Mouse (Mus musculus): ENCODE data around the gene Acadm. TPM values are rescaled to one million over a fixed set of nuclear protein-coding genes. Genes with fewer than 3 reads are reported as not detected.

Gene Acadm
- polyA plus RNA-seq (2014; fragmentation: Nextera tagmentation; extraction: Ambion mirVana) = 160 and 165 TPM in 2 replicates

- Histone ChIP-seq H3K9me3 (replicated peaks; ENCODE audit: control insufficient read depth, low read length) (no peaks in the 10 kb centered on the region), H3K27me3 (ENCODE audit: control insufficient read depth, insufficient read depth, low read length) (no peaks in the 10 kb centered on the region), H3K9ac (ENCODE audit: low read depth, low read length) (peak within 1 kb of the TSS; percentile 81), H3K4me2 (peak within 1 kb of the TSS; percentile 76), H3K36me3 (ENCODE audit: control insufficient read depth, insufficient read depth, low read length) (no peaks in the 10 kb centered on the region; the same call in 1 of the 2 replicates), H3K27ac (ENCODE audit: low read depth, low read length) (peak within 1 kb of the TSS; percentile 90), H3K4me1 (ENCODE audit: control insufficient read depth, insufficient read depth, low read length) (peaks cover 9% of the 10 kb centered on the region), H3K4me3 (ENCODE audit: low read depth, low read length) (peak within 1 kb of the TSS; percentile 72)
- under 1% methylated on average over 41 of the region's 41 CpGs for WGBS (ENCODE audit: insufficient replicate concordance)
- ATAC-seq (replicated peaks; ENCODE audit: insufficient number of reproducible peaks, low FRiP score, low TSS enrichment) = peak; percentile 98
Measured at GRCm38 (mm10) chr3:153944335-153944990, at the start of gene Acadm. Acadm (minus strand) TSS chr3:153944632.

- H3K4me1 ChIP-seq (ENCODE audit: control insufficient read depth, insufficient read depth, low read length) = no peaks in the 10 kb centered on the region
- ATAC-seq (replicated peaks; ENCODE audit: insufficient number of reproducible peaks, low FRiP score, low TSS enrichment) = no peak
- no peaks in the 10 kb centered on the region for H3K9me3 ChIP-seq (replicated peaks; ENCODE audit: control insufficient read depth, low read length)
- 57% methylated on average over 10 of the region's 10 CpGs for WGBS (ENCODE audit: insufficient replicate concordance)
- no peak overlapping the region for H3K4me3 ChIP-seq (ENCODE audit: low read depth, low read length)
- H3K27ac ChIP-seq (ENCODE audit: low read depth, low read length) = no peak overlapping the region
- no peak overlapping the region for H3K4me2 ChIP-seq
- no peak overlapping the region for H3K9ac ChIP-seq (ENCODE audit: low read depth, low read length)
- H3K27me3 ChIP-seq (ENCODE audit: control insufficient read depth, insufficient read depth, low read length) = no peaks in the 10 kb centered on the region
- no peaks in the 10 kb centered on the region for H3K36me3 ChIP-seq (ENCODE audit: control insufficient read depth, insufficient read depth, low read length)
Measured at GRCm38 (mm10) chr3:153984428-153985340, 40.3 kb upstream of the Acadm start.

- Histone ChIP-seq H3K9ac (ENCODE audit: low read depth, low read length) (no peak overlapping the region), H3K9me3 (replicated peaks; ENCODE audit: control insufficient read depth, low read length) (no peaks in the 10 kb centered on the region), H3K27ac (ENCODE audit: low read depth, low read length) (no peak overlapping the region), H3K27me3 (ENCODE audit: control insufficient read depth, insufficient read depth, low read length) (no peaks in the 10 kb centered on the region), H3K4me1 (ENCODE audit: control insufficient read depth, insufficient read depth, low read length) (no peaks in the 10 kb centered on the region), H3K36me3 (ENCODE audit: control insufficient read depth, insufficient read depth, low read length) (no peaks in the 10 kb centered on the region), H3K4me3 (ENCODE audit: low read depth, low read length) (no peak overlapping the region), H3K4me2 (no peak overlapping the region)
- 58% methylated on average over 2 of the region's 2 CpGs for WGBS (ENCODE audit: insufficient replicate concordance)
- ATAC-seq (replicated peaks; ENCODE audit: insufficient number of reproducible peaks, low FRiP score, low TSS enrichment) = no peak
Measured at GRCm38 (mm10) chr3:153980611-153981010, 36.2 kb upstream of the Acadm start.

- Histone ChIP-seq H3K9ac (ENCODE audit: low read depth, low read length) (no peak overlapping the region), H3K27ac (ENCODE audit: low read depth, low read length) (no peak overlapping the region), H3K27me3 (ENCODE audit: control insufficient read depth, insufficient read depth, low read length) (peaks cover 30% of the 10 kb centered on the region), H3K9me3 (replicated peaks; ENCODE audit: control insufficient read depth, low read length) (no peaks in the 10 kb centered on the region), H3K36me3 (ENCODE audit: control insufficient read depth, insufficient read depth, low read length) (no peaks in the 10 kb centered on the region), H3K4me2 (no peak overlapping the region), H3K4me3 (ENCODE audit: low read depth, low read length) (no peak overlapping the region), H3K4me1 (ENCODE audit: control insufficient read depth, insufficient read depth, low read length) (peaks cover 3% of the 10 kb centered on the region; the same call in 1 of the 2 replicates)
- WGBS (ENCODE audit: insufficient replicate concordance) = 70% methylated on average over 7 of the region's 7 CpGs
- no peak for ATAC-seq (replicated peaks; ENCODE audit: insufficient number of reproducible peaks, low FRiP score, low TSS enrichment)
Measured at GRCm38 (mm10) chr3:153975791-153976190, 31.4 kb upstream of the Acadm start.

- Histone ChIP-seq H3K9me3 (replicated peaks; ENCODE audit: control insufficient read depth, low read length) (no peaks in the 10 kb centered on the region), H3K4me3 (ENCODE audit: low read depth, low read length) (no peak overlapping the region), H3K9ac (ENCODE audit: low read depth, low read length) (no peak overlapping the region), H3K4me1 (ENCODE audit: control insufficient read depth, insufficient read depth, low read length) (peaks cover 3% of the 10 kb centered on the region; the same call in 1 of the 2 replicates), H3K27ac (ENCODE audit: low read depth, low read length) (no peak overlapping the region), H3K27me3 (ENCODE audit: control insufficient read depth, insufficient read depth, low read length) (peaks cover 30% of the 10 kb centered on the region), H3K36me3 (ENCODE audit: control insufficient read depth, insufficient read depth, low read length) (no peaks in the 10 kb centered on the region), H3K4me2 (0 out of 2 replicates have a peak overlapping the region, but pooled peaks have one; percentile 8)
- WGBS (ENCODE audit: insufficient replicate concordance) = 14% methylated on average over 6 of the region's 6 CpGs
- ATAC-seq (replicated peaks; ENCODE audit: insufficient number of reproducible peaks, low FRiP score, low TSS enrichment) = no peak
Measured at GRCm38 (mm10) chr3:153975060-153975459, 30.6 kb upstream of the Acadm start.

- Histone ChIP-seq H3K9ac (ENCODE audit: low read depth, low read length) (peak overlapping the region; percentile 59), H3K4me1 (ENCODE audit: control insufficient read depth, insufficient read depth, low read length) (peaks cover 3% of the 10 kb centered on the region; the same call in 1 of the 2 replicates), H3K9me3 (replicated peaks; ENCODE audit: control insufficient read depth, low read length) (no peaks in the 10 kb centered on the region), H3K36me3 (ENCODE audit: control insufficient read depth, insufficient read depth, low read length) (no peaks in the 10 kb centered on the region), H3K4me2 (peak overlapping the region; percentile 85), H3K4me3 (ENCODE audit: low read depth, low read length) (peak overlapping the region; percentile 51), H3K27ac (ENCODE audit: low read depth, low read length) (no peak overlapping the region), H3K27me3 (ENCODE audit: control insufficient read depth, insufficient read depth, low read length) (peaks cover 30% of the 10 kb centered on the region)
- WGBS (ENCODE audit: insufficient replicate concordance) = 10% methylated on average over 21 of the region's 21 CpGs
- ATAC-seq (replicated peaks; ENCODE audit: insufficient number of reproducible peaks, low FRiP score, low TSS enrichment) = no peak
Measured at GRCm38 (mm10) chr3:153973949-153974760, 29.7 kb upstream of the Acadm start.

- no peaks in the 10 kb centered on the region for H3K9me3 ChIP-seq (replicated peaks; ENCODE audit: control insufficient read depth, low read length)
- no peaks in the 10 kb centered on the region for H3K36me3 ChIP-seq (ENCODE audit: control insufficient read depth, insufficient read depth, low read length)
- H3K4me3 ChIP-seq (ENCODE audit: low read depth, low read length) = peak within 1 kb of the TSS; percentile 51
- H3K4me1 ChIP-seq (ENCODE audit: control insufficient read depth, insufficient read depth, low read length) = peaks cover 3% of the 10 kb centered on the region; the same call in 1 of the 2 replicates
- H3K9ac ChIP-seq (ENCODE audit: low read depth, low read length) = peak within 1 kb of the TSS; percentile 59
- H3K27me3 ChIP-seq (ENCODE audit: control insufficient read depth, insufficient read depth, low read length) = peaks cover 30% of the 10 kb centered on the region
- H3K4me2 ChIP-seq = peak within 1 kb of the TSS; percentile 85
- under 1% methylated on average over 58 of the region's 66 CpGs for WGBS (ENCODE audit: insufficient replicate concordance)
- no peak within 1 kb of the TSS for H3K27ac ChIP-seq (ENCODE audit: low read depth, low read length)
- ATAC-seq (replicated peaks; ENCODE audit: insufficient number of reproducible peaks, low FRiP score, low TSS enrichment) = peak; percentile 59
Measured at GRCm38 (mm10) chr3:153973171-153973948, 28.9 kb upstream of the Acadm start, which contains the start of gene Slc44a5. Slc44a5 (plus strand) TSS chr3:153973436.
